Mouse (Mus musculus) CH12.LX (cell line): ENCODE data around the gene Gbp2b. TPM values are rescaled to one million over a fixed set of nuclear protein-coding genes. Genes with fewer than 3 reads are reported as not detected.

Source experiments
- DNase-seq: peaks from one replicate; pipeline ENCODE4 v3.0.0-alpha.2; 2013; ENCODE audit errors: extremely low read depth
- H3K27ac ChIP-seq: 2 replicates; pipeline ENCODE4 v1.5.1; 2012; ENCODE audit warnings: low read depth, mild to moderate bottlenecking, control low read depth, moderate library complexity; ENCODE audit not compliant: insufficient read depth
- H3K27me3 ChIP-seq: replicated peaks from 2 replicates; pipeline ENCODE3; 2012; ENCODE audit warnings: inconsistent platforms
- H3K36me3 ChIP-seq, 2 experiments: replicated peaks in 1 of 2; 2 replicates each; pipeline versions ENCODE3 to v1.6.1; 2012; ENCODE audit warnings: inconsistent platforms in 1 of 2, low read length in 1 of 2, mild to moderate bottlenecking in 1 of 2, mixed read lengths in 1 of 2, moderate library complexity in 1 of 2; ENCODE audit not compliant: control insufficient read depth in 1 of 2, insufficient read depth in 1 of 2
- H3K4me1 ChIP-seq, 2 experiments: 2 replicates each; pipeline ENCODE4 v1.6.1; 2012; ENCODE audit warnings: inconsistent platforms in 1 of 2, moderate library complexity in 1 of 2; ENCODE audit not compliant: insufficient read depth in 2 of 2, control insufficient read depth in 1 of 2
- H3K4me2 ChIP-seq: 2 replicates; pipeline ENCODE4 v1.6.1; 2012; ENCODE audit warnings: low read depth, mild to moderate bottlenecking, control low read depth; ENCODE audit not compliant: poor library complexity, insufficient read depth, severe bottlenecking
- H3K4me3 ChIP-seq, 3 experiments: fragments of 150-350 bp in 1 of 3; sonication (generic) in 1 of 3; replicated peaks in 1 of 3; 2 replicates each; pipeline versions ENCODE3 to v1.5.1; 2011 to 2012; ENCODE audit warnings: low read depth in 2 of 3, low read length in 2 of 3, mild to moderate bottlenecking in 2 of 3, moderate library complexity in 2 of 3, control low read depth in 1 of 3, improper control_type of control experiment in 1 of 3, inconsistent platforms in 1 of 3, mixed read lengths in 1 of 3; ENCODE audit not compliant: poor library complexity in 1 of 3
- H3K79me2 ChIP-seq: replicated peaks from 2 replicates; pipeline ENCODE4 v1.6.1; 2012; ENCODE audit warnings: mild to moderate bottlenecking, moderate library complexity; ENCODE audit not compliant: control insufficient read depth, poor library complexity, insufficient read depth, severe bottlenecking; ENCODE audit errors: extremely low read depth
- H3K9ac ChIP-seq: 2 replicates; pipeline ENCODE4 v1.6.1; 2012; ENCODE audit warnings: low read depth, mild to moderate bottlenecking, control low read depth, moderate library complexity; ENCODE audit not compliant: insufficient read depth
- H3K9me3 ChIP-seq: replicated peaks from 2 replicates; pipeline ENCODE3; 2012; ENCODE audit warnings: low read length, inconsistent platforms, mixed read lengths
- BHLHE40 ChIP-seq: IDR thresholded peaks from 2 replicates; pipeline ENCODE4 v1.6.1; 2011; ENCODE audit warnings: mild to moderate bottlenecking, low read depth, low read length, improper control_type of control experiment
- CHD1 ChIP-seq: IDR thresholded peaks from 2 replicates; pipeline ENCODE4 v1.6.1; 2012; ENCODE audit warnings: low read depth, low read length, improper control_type of control experiment, inconsistent platforms
- CHD2 ChIP-seq: IDR thresholded peaks from 2 replicates; pipeline ENCODE4 v1.6.1; 2011; ENCODE audit warnings: low read length, improper control_type of control experiment
- CTCF ChIP-seq, 2 experiments: IDR thresholded peaks in 1 of 2; conservative IDR thresholded peaks in 1 of 2; 2 replicates each; pipeline ENCODE4 v1.5.1; 2011 to 2012; ENCODE audit warnings: low read depth in 2 of 2, low read length in 2 of 2, improper control_type of control experiment in 1 of 2, inconsistent platforms in 1 of 2, mild to moderate bottlenecking in 1 of 2, moderate library complexity in 1 of 2
- E2F4 ChIP-seq: IDR thresholded peaks from 2 replicates; pipeline ENCODE4 v1.6.1; 2011; ENCODE audit warnings: low read depth, low read length, improper control_type of control experiment; ENCODE audit not compliant: insufficient replicate concordance
- ELF1 ChIP-seq: IDR thresholded peaks from 2 replicates; pipeline ENCODE4 v1.6.1; 2014; ENCODE audit warnings: low read depth, mild to moderate bottlenecking, inconsistent platforms, low read length, improper control_type of control experiment
- EP300 ChIP-seq: IDR thresholded peaks from 2 replicates; pipeline ENCODE4 v1.6.1; 2011; ENCODE audit warnings: low read length, improper control_type of control experiment
- ETS1 ChIP-seq: conservative IDR thresholded peaks from 2 replicates; pipeline ENCODE4 v1.6.1; 2012; ENCODE audit warnings: low read depth, mild to moderate bottlenecking, inconsistent platforms, low read length, improper control_type of control experiment, moderate library complexity
- GABPA ChIP-seq: IDR thresholded peaks from 2 replicates; pipeline ENCODE4 v1.6.1; 2012; ENCODE audit warnings: low read depth, low read length, improper control_type of control experiment, inconsistent platforms; ENCODE audit not compliant: insufficient replicate concordance
- HCFC1 ChIP-seq: IDR thresholded peaks from 2 replicates; pipeline ENCODE4 v1.6.1; 2012; ENCODE audit warnings: low read depth, mild to moderate bottlenecking, inconsistent platforms, low read length, improper control_type of control experiment
- IRF4 ChIP-seq: IDR thresholded peaks from 2 replicates; pipeline ENCODE4 v1.6.1; 2014; ENCODE audit warnings: low read depth, mild to moderate bottlenecking, inconsistent platforms, low read length, improper control_type of control experiment
- JUN ChIP-seq: IDR thresholded peaks from 2 replicates; pipeline ENCODE4 v1.6.1; 2011; ENCODE audit warnings: low read depth, mild to moderate bottlenecking, low read length, improper control_type of control experiment, moderate library complexity; ENCODE audit not compliant: insufficient read depth
- JUND ChIP-seq: conservative IDR thresholded peaks from 2 replicates; pipeline ENCODE4 v1.6.1; 2011; ENCODE audit warnings: low read depth, low read length, improper control_type of control experiment
- KAT2A ChIP-seq: IDR thresholded peaks from 2 replicates; pipeline ENCODE4 v1.6.1; 2012; ENCODE audit warnings: low read length, improper control_type of control experiment, inconsistent platforms; ENCODE audit not compliant: insufficient replicate concordance
- MAFK ChIP-seq: IDR thresholded peaks from 2 replicates; pipeline ENCODE4 v1.6.1; 2011; ENCODE audit warnings: low read length, improper control_type of control experiment; ENCODE audit not compliant: insufficient replicate concordance
- MAX ChIP-seq: IDR thresholded peaks from 2 replicates; pipeline ENCODE4 v1.6.1; 2011; ENCODE audit warnings: low read length, improper control_type of control experiment
- MAZ ChIP-seq: IDR thresholded peaks from 2 replicates; pipeline ENCODE4 v1.6.1; 2012; ENCODE audit warnings: low read depth, mild to moderate bottlenecking, inconsistent platforms, low read length, improper control_type of control experiment, moderate library complexity
- MEF2A ChIP-seq: IDR thresholded peaks from 2 replicates; pipeline ENCODE4 v1.6.1; 2014; ENCODE audit warnings: low read depth, mild to moderate bottlenecking, inconsistent platforms, low read length, improper control_type of control experiment, borderline replicate concordance
- MXI1 ChIP-seq: IDR thresholded peaks from 2 replicates; pipeline ENCODE4 v1.6.1; 2011; ENCODE audit warnings: mild to moderate bottlenecking, low read depth, low read length, improper control_type of control experiment
- MYC ChIP-seq: IDR thresholded peaks from 2 replicates; pipeline ENCODE4 v1.6.1; 2011; ENCODE audit warnings: low read depth, mild to moderate bottlenecking, improper control_type of control experiment, low read length
- NELFE ChIP-seq: IDR thresholded peaks from 2 replicates; pipeline ENCODE4 v1.6.1; 2011; ENCODE audit warnings: low read depth, low read length, improper control_type of control experiment
- NRF1 ChIP-seq: IDR thresholded peaks from 2 replicates; pipeline ENCODE4 v1.6.1; 2014; ENCODE audit warnings: low read depth, mild to moderate bottlenecking, inconsistent platforms, low read length, improper control_type of control experiment, moderate library complexity
- PAX5 ChIP-seq: IDR thresholded peaks from 2 replicates; pipeline ENCODE4 v1.6.1; 2012; ENCODE audit warnings: low read length, inconsistent platforms, mixed read lengths
- POLR2A ChIP-seq: IDR thresholded peaks from 2 replicates; pipeline ENCODE4 v1.6.1; 2011; ENCODE audit warnings: low read depth, mild to moderate bottlenecking, improper control_type of control experiment, low read length
- POLR2AphosphoS2 ChIP-seq: IDR thresholded peaks from 2 replicates; pipeline ENCODE4 v1.6.1; 2011; ENCODE audit warnings: low read depth, low read length, improper control_type of control experiment
- RAD21 ChIP-seq: IDR thresholded peaks from 2 replicates; pipeline ENCODE4 v1.6.1; 2011; ENCODE audit warnings: low read depth, mild to moderate bottlenecking, low read length, improper control_type of control experiment, moderate library complexity
- RCOR1 ChIP-seq: conservative IDR thresholded peaks from 2 replicates; pipeline ENCODE4 v1.6.1; 2012; ENCODE audit warnings: low read depth, mild to moderate bottlenecking, inconsistent platforms, low read length, improper control_type of control experiment
- SIN3A ChIP-seq: IDR thresholded peaks from 2 replicates; pipeline ENCODE4 v1.6.1; 2012; ENCODE audit warnings: low read length, improper control_type of control experiment, inconsistent platforms
- SMC3 ChIP-seq: IDR thresholded peaks from 2 replicates; pipeline ENCODE4 v1.6.1; 2011; ENCODE audit warnings: low read depth, low read length, improper control_type of control experiment
- TBP ChIP-seq: conservative IDR thresholded peaks from 2 replicates; pipeline ENCODE4 v1.6.1; 2011; ENCODE audit warnings: low read depth, low read length, improper control_type of control experiment
- TCF12 ChIP-seq: IDR thresholded peaks from 2 replicates; pipeline ENCODE4 v1.6.1; 2014; ENCODE audit warnings: low read depth, mild to moderate bottlenecking, inconsistent platforms, low read length, improper control_type of control experiment
- UBTF ChIP-seq: IDR thresholded peaks from 2 replicates; pipeline ENCODE4 v1.6.1; 2012; ENCODE audit warnings: low read depth, mild to moderate bottlenecking, inconsistent platforms, low read length, improper control_type of control experiment, moderate library complexity
- USF1 ChIP-seq: IDR thresholded peaks from 2 replicates; pipeline ENCODE4 v1.6.1; 2014; ENCODE audit warnings: low read depth, mild to moderate bottlenecking, inconsistent platforms, low read length, improper control_type of control experiment
- USF2 ChIP-seq: conservative IDR thresholded peaks from 2 replicates; pipeline ENCODE4 v1.6.1; 2011; ENCODE audit warnings: low read depth, low read length, improper control_type of control experiment
- ZC3H11A ChIP-seq: IDR thresholded peaks from 2 replicates; pipeline ENCODE4 v1.6.1; 2012; ENCODE audit warnings: low read depth, mild to moderate bottlenecking, inconsistent platforms, low read length, improper control_type of control experiment
- ZKSCAN1 ChIP-seq: IDR thresholded peaks from 2 replicates; pipeline ENCODE4 v1.6.1; 2012; ENCODE audit warnings: low read depth, inconsistent platforms, low read length, improper control_type of control experiment, borderline replicate concordance
- ZMIZ1 ChIP-seq: IDR thresholded peaks from 2 replicates; pipeline ENCODE4 v1.6.1; 2012; ENCODE audit warnings: low read depth, mild to moderate bottlenecking, inconsistent platforms, low read length, improper control_type of control experiment
- ZNF384 ChIP-seq: IDR thresholded peaks from 2 replicates; pipeline ENCODE4 v1.6.1; 2012; ENCODE audit warnings: low read depth, low read length, improper control_type of control experiment, inconsistent platforms
- dilution Hi-C: fragments of 300-500 bp; cut with MboI; formaldehyde crosslinking; loops from 2 replicates; pipeline ENCODE4 v1.14.3; 2020; ENCODE audit warnings: low sequenced_read_pairs; ENCODE audit not compliant: extremely low pct_unique_long_range_greater_than_20kb, extremely low pct_ligation_motif_present
- in situ Hi-C: fragments of 300-500 bp; cut with MboI; formaldehyde crosslinking; loops from 3 replicates; pipeline ENCODE4 v1.14.3; 2019; ENCODE audit warnings: low sequenced_read_pairs, low pct_ligation_motif_present, low pct_unique_long_range_greater_than_20kb, mixed read lengths
- polyA plus RNA-seq: library from polyadenylated mRNA; unstranded; fragments of >175 nt; gene quantifications from 2 replicates; pipeline ENCODE4 v1.2.1, GENCODE M21; 2012; ENCODE audit warnings: low read depth; ENCODE audit not compliant: insufficient read length
- total RNA-seq, 2 experiments: library from RNA; depleted of rRNA; stranded (reverse); fragments of 300-350 nt in 1 of 2; fragments of >200 nt in 1 of 2; gene quantifications; 2 replicates each; pipeline ENCODE4 v1.2.3; 2012 to 2014

The Gbp2b gene
- total and polyA plus RNA-seq, 3 experiments, result 0.04 to 0.74 (median 0.41) TPM

DNA sequence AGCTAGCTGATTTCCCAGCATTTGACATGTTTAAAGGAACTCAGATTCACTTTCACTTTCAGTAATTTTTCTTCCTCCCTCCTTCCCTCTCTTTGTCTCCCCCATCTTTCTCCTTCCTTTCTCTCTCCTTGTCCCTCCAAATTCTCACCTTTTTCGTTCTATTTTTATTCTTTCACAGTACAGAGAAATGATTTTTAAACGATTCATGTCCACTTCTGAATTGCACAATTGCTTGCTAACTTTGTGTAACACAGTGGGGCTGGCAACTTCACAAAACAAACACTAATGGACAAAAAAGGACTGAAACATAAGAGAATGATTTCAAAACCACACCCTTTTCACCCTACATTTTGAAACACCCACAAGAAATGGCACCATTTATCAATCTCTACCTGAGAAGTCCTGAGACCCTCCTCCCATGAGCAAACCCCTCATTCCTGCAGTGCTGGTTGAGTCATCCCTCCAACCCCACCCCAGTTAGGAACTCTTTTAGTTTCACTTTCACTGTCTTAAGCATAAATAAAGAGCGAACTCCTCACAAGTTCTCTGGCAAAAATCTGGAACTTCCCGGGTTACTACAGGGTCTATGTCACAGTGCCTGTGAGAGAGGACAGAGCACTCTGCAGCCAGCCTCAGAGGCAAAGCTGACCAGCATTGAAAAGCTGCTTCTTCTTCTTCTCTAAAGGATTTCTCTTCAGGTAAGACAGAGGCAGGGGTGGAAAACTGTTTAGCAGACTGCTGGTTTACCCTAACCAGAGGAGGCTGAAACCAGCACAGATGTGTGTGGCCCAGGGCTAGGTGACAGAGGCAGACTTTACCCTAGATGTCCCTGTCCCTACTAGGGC is 25.7 kb downstream of the Gbp2b start, which contains the start of gene Gbp2:
Gbp2 (plus strand) TSS at position 492 of the 845 bp plus-strand sequence.
- in situ Hi-C loops (no loop called here), dilution Hi-C loops (no loop called here)
- no peaks in the 10 kb centered on the region for H3K9me3 ChIP-seq
- H3K79me2 ChIP-seq, result no peaks in the 10 kb centered on the region
- H3K27ac ChIP-seq, result peak within 1 kb of the TSS; percentile 73
- TF ChIP-seq ZKSCAN1 (no peak), MXI1 (no peak; the same call in 1 of the 2 replicates), SMC3 (no peak), ZC3H11A (no peak), BHLHE40 (0 out of 2 replicates have a peak, but pooled peaks have one; percentile 2), KAT2A (0 out of 2 replicates have a peak, but pooled peaks have one; percentile 33), MAX (0 out of 2 replicates have a peak, but pooled peaks have one; percentile 30), SIN3A (no peak), UBTF (0 out of 2 replicates have a peak, but pooled peaks have one; percentile 34), E2F4 (no peak), RAD21 (no peak), USF2 (no peak), CHD2 (no peak), PAX5 (no peak), JUND (no peak), NRF1 (no peak), RCOR1 (no peak; the same call in 1 of the 2 replicates), MAZ (no peak), ZNF384 (no peak), JUN (no peak), TCF12 (no peak; the same call in 1 of the 2 replicates), EP300 (peak; percentile 13; the same call in 1 of the 2 replicates), MYC (0 out of 2 replicates have a peak, but pooled peaks have one; percentile 53), TBP (no peak), ETS1 (peak; percentile 80), NELFE (peak; percentile 6; the same call in 1 of the 2 replicates), MAFK (no peak), CTCF (conservative IDR thresholded peaks at IDR 0.05 in 1 of 2, IDR thresholded peaks at IDR 0.05 in 1 of 2; ENCODE audit: low read depth in 2 of 2, low read length in 2 of 2) (no peak), POLR2A (no peak), ZMIZ1 (no peak), MEF2A (peak; percentile 43; the same call in 1 of the 2 replicates), GABPA (no peak), IRF4 (peak; percentile 83), HCFC1 (0 out of 2 replicates have a peak, but pooled peaks have one; percentile 5), CHD1 (peak; percentile 15), POLR2AphosphoS2 (no peak), ELF1 (no peak; the same call in 1 of the 2 replicates), USF1 (no peak)
- DNase-seq, result peak; percentile 64
- peak within 1 kb of the TSS; percentile 83 for H3K9ac ChIP-seq
- peaks cover 3% of the 10 kb centered on the region for H3K27me3 ChIP-seq
- peaks cover 11 to 30% of the 10 kb centered on the region in 2 experiments for H3K4me1 ChIP-seq
- peaks cover 5 to 15% of the 10 kb centered on the region in 2 experiments for H3K36me3 ChIP-seq
- peak within 1 kb of the TSS; percentile 50 to 68 (median 67) for H3K4me3 ChIP-seq
- peak within 1 kb of the TSS; percentile 94 for H3K4me2 ChIP-seq
